Mouse (Mus musculus): ENCODE results near the gene Ago4.

The Ago4 gene

DNA sequence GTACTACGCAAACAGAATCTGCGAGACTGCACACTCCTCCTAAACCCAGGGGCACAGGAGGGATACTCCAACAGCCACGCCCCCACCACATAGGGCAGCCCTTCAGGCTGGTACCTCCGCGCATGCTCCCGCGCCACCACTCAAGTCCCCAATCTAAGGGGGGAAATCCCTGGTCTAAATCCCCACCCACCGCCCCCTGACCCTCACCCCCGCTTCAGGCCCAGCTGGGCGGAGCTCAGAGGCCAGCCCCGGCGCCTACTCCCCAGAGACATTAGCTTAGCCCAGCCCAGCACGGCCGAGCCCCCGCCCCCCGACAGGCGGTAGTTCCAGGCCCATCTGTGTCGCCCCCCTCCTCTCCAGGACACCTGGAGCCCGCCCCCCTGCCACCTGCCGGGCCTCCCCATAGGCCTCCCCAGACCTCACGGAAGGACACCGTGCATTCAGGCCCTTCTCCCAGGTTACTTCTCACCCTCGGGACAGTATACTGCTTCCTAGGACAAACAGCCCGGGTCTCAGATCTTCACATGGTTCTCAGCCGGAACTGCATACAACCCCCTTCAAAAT lies 65.5 kb downstream of the Ago4 start:
- TF ChIP-seq GATA4 (IDR thresholded peaks at IDR 0.05; ENCODE audit: insufficient replicate concordance, low read length) = no peak

DNA sequence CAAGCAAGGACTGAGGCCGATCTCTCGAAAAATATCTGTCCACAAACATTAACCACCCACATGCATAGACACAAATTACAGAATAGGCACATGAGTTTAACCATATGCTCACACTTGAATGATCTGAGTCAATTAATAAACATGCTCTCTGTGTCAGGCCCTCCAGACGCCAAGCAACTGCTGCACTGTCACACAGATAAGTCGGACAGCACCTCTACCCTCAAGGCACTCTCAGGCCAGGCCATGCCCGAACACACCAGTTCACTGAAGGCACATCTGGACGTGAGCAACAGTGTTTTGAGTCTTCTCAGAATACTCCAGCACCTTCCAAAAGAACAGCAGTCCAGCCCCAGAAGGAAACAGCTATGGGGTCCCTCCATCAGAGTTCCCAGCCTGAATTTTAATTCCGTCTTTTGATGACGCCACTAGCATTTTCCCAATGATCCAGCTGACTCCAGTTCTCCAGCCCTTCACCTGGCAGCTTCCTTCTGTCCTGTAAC lies 67.0 kb downstream of the Ago4 start:
- TF ChIP-seq GATA4 (IDR thresholded peaks at IDR 0.05; ENCODE audit: insufficient replicate concordance, low read length) = no peak

DNA sequence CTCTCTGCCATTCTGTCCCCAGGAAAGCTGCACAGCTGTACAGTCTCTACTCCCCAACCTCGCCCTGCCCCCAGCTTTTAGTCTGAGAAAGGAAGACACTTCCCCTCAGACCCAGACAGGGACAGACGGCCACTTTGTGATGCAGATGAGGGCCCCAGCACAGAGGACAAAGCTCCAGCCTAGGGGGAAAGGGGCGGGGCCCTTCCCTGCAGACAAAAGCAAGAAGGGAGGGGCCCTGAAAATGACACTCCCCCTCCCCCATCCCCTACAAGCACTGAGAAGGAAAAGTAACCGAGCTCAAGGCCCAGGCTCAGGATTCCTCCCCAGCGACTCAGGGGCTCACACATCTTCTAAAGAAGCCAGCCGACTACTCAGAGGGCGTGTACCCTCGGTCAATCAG lies 67.4 kb downstream of the Ago4 start:
- TF ChIP-seq GATA4 (IDR thresholded peaks at IDR 0.05; ENCODE audit: insufficient replicate concordance, low read length) = no peak

DNA sequence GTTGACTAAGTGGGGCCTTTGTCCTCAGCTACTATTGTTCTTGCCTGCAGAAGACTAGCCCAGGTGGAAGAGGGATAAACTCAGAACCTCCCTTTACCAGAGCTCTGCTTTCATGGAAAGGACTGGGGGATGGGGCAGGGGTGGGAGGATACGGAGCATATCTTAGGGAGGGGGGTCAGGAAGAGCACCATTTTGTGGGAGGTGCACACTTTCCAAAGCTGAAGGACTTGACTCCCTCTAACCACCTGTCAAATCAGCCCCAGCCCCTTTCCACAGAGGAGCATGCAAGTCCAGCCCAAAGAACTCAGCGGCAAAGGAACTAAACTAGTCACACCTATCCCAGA lies 68.4 kb downstream of the Ago4 start:
- no peak for TF ChIP-seq GATA4 (IDR thresholded peaks at IDR 0.05; ENCODE audit: insufficient replicate concordance, low read length)

DNA sequence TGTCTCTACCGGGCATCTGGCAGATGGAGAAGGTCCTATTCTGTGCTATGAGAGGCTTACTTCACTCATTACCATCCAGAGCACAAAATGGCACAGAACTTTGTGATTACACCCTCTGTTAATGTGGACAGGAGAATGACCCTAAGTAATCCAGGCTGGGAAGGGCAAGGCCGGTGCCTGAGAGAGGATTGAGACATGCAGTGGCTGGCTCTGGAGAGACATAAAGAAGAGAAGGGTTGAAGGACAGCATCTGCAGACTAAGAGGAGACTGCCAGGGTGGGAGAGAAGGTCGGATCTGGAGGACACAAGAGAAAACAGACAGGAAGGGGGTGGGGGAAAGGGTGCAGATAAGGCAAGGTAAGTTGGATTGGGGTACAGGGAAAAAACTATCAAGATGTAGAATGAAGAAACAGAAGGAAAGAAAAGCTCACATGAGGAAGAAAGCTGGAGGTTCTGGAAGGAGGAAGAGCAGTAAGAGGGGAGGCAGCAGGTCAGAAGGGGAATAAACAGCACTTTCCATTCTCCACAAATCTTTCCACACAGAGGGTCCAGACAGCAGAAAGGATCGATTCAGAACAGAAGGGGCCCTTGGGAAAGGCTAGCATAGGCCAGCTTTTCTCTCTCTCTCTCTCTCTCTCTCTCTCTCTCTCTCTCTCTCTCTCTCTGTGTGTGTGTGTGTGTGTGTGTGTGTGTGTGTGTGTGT lies 68.9 kb downstream of the Ago4 start:
- TF ChIP-seq GATA4 (IDR thresholded peaks at IDR 0.05; ENCODE audit: insufficient replicate concordance, low read length) = no peak

DNA sequence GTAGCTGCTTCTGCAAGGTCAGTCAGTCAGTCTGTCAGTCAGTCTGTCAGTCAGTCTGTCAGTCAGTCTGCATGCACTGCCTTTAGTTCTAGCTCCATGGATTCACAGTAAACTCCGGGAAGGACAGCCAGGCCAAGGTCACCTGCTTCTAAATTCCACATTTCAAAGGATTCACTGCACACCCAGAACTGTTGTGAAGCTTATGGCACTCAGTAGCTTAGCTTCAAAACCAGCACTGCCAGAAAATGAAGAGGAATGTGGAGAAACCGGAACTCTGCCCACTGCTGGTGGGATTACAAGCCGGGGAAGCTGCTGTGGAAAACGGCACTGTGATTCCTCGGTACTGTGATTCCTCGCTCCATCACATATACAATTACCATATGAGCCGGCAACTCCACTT lies 77.8 kb downstream of the Ago4 start:
- no peak for TF ChIP-seq GATA4 (IDR thresholded peaks at IDR 0.05; ENCODE audit: insufficient replicate concordance, low read length)

DNA sequence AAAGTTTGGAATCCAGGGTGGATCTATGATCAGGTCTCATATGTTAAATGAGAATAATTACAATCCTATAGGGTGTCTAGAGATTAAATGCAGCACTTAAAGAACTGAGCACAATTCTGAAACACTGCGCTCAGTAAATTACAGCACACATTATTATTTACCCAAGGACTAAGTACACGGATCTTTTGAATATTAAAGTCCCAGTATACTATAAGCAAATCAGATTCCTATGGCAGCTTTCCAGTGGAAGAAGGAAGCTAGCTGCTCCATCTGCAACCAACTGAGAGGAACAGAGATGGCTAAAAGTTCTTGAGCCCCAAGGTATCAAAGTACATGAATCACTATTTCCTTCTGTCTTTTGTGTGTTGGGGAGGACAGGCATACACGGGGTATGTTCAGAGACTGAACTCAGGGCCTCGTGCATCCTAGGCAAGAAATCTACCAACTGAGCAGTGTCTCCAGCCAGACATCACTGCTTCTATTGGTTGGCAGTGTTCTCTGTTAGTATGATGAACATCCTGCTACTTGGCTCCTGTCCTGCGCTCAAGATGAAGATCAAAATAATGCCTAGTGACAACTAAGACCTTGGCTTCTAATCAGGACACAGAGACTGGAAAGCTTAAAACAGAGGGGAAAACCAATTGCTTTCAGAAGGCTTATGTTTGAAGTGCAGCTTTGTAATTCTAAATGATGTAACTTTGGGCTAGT lies 78.6 kb downstream of the Ago4 start:
- no peak for TF ChIP-seq GATA4 (IDR thresholded peaks at IDR 0.05; ENCODE audit: insufficient replicate concordance, low read length)

DNA sequence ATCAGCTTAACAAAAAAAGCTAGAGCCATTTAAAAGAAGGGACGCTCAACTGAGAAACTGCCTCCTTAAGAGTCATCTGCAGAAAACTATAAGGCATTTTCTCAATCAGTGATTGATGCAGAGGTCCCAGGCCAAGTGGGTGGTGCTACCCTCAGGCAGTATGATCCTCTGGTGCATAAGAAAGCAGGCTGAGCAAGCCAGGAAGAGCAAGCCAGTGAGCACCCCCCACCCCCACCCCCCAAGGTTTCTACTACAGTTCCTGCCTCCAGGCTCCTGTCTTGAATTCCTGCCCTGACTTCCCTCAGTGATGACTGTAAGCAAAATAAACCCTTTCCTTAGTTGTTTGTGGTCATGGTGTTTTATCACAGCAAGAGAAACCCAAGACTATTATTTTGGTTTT lies 83.0 kb downstream of the Ago4 start:
- no peak for TF ChIP-seq GATA4 (IDR thresholded peaks at IDR 0.05; ENCODE audit: insufficient replicate concordance, low read length)

DNA sequence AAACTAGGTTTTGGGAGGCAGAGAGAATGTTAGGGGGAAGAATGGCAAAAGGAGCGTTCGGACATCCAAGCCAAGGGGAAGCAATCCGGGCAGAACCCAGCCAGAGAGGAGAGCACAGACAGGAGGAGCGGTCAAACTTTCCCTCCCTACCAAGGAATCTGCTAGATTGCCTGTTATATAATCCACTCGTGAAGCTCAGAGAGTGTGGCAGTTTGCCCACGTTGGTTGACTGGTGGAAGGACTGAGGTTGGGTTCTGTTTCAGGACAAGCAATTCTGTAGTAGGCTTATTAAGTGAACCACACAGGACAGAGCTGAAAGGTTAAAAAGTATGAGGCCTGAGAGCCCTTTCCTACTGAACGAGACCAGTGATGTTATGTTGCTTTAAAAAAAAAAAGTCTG lies 86.1 kb downstream of the Ago4 start:
- TF ChIP-seq GATA4 (IDR thresholded peaks at IDR 0.05; ENCODE audit: insufficient replicate concordance, low read length) = no peak

DNA sequence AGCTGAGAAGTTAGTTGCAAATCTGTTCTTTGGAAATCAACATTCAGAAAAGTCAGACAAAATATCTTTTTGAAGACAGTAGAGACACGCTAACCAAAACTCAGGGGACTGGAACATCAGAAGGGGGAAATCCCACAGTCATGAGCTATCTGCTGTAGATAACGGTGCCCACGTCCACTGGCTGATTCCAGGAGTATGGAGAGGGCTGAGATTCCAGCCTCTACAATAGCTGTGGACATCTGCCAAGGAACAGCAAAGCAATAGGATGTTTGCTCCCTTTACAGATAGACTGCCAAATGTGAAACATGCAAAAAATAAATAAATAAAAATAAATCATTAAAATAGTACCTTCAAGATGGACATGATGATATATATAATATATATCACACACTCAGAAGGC lies 88.7 kb downstream of the Ago4 start:
- TF ChIP-seq GATA4 (IDR thresholded peaks at IDR 0.05; ENCODE audit: insufficient replicate concordance, low read length) = peak; percentile 67; the same call in 1 of the 2 replicates

All from liver, adult (tissue).